Mouse (Mus musculus): Measurements from ENCODE around the gene Zfpm1. TPM values are rescaled to one million over a fixed set of nuclear protein-coding genes. Genes with fewer than 3 reads are reported as not detected.
A peak's percentile ranks its signal among the peaks of the same experiment; 100 is the strongest.
"Not testable (repeated sequence)": the region's sequence is repeated elsewhere in the genome, so short reads cannot be mapped to it uniquely, and the experiment has no call there.

The Zfpm1 gene
- polyA plus RNA-seq, 1 experiment from 2014 or later: 11.7 TPM

GRCm38 (mm10) chr8:122316402-122316801, 34.5 kb downstream of the Zfpm1 start:
- ATAC-seq (ENCODE audit: low read depth): no peak
- 0 out of 2 replicates have a peak overlapping the region, but pooled peaks have one; percentile 8 for H3K4me2 ChIP-seq
- H3K4me3 ChIP-seq (replicated peaks): no peak overlapping the region
- peak overlapping the region; percentile 97 for H3K27ac ChIP-seq
- peak overlapping the region; percentile 99 for H3K9ac ChIP-seq
- no peak for DNase-seq
- peaks cover 100% of the 10 kb centered on the region for H3K4me1 ChIP-seq (replicated peaks)
- no peaks in the 10 kb centered on the region for H3K27me3 ChIP-seq
- WGBS (ENCODE audit: insufficient replicate concordance): 49% methylated on average over 2 of the region's 2 CpGs
- H3K36me3 ChIP-seq: peaks cover 90% of the 10 kb centered on the region
- no peaks in the 10 kb centered on the region for H3K9me3 ChIP-seq (replicated peaks)

DNA sequence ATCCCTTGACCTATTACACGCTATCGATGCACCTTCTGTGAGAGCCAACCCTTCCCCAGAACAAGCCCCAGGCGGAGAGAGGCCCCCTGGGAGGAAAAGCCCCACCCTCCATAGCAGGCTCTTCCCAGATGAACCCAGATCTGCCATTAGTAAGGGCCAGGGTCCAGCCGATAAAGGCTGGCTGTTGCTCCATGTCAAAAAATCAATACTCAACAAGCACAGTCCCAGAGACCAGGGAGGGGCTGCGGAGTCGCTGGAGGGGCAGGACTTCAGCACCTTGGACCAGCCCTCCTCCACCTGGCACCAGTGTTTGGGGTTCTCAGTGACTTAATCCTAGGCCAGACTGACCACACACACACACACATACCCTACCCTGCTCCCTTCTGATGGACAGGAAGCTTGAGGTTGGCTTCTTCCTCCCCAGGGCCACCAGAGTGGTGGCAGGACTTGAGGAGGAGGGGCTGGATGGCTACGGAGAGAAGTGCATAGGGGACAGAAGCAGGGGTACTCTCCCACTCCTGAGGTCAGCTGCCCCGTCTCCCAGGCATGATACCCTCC, 36.1 kb downstream of the Zfpm1 start:
- 0 out of 2 replicates have a peak, but pooled peaks have one; percentile 2 for ATAC-seq (ENCODE audit: low read depth)
- WGBS (ENCODE audit: insufficient replicate concordance): 15% methylated on average over 8 of the region's 8 CpGs
- H3K4me1 ChIP-seq (replicated peaks): peaks cover 100% of the 10 kb centered on the region
- DNase-seq: no peak
- H3K36me3 ChIP-seq: peaks cover 85% of the 10 kb centered on the region
- peak overlapping the region; percentile 99 for H3K9ac ChIP-seq
- peak overlapping the region; percentile 54 for H3K4me2 ChIP-seq
- peak overlapping the region; percentile 2 for H3K4me3 ChIP-seq (replicated peaks)
- peak overlapping the region; percentile 97 for H3K27ac ChIP-seq
- H3K27me3 ChIP-seq: no peaks in the 10 kb centered on the region
- no peaks in the 10 kb centered on the region for H3K9me3 ChIP-seq (replicated peaks)

- Histone ChIP-seq H3K9me3 (replicated peaks) (no peaks in the 10 kb centered on the region), H3K9ac (peak overlapping the region; percentile 99), H3K4me2 (peak overlapping the region; percentile 54), H3K4me3 (replicated peaks) (0 out of 2 replicates have a peak overlapping the region, but pooled peaks have one; percentile 8), H3K4me1 (replicated peaks) (peaks cover 100% of the 10 kb centered on the region), H3K27me3 (no peaks in the 10 kb centered on the region), H3K27ac (peak overlapping the region; percentile 97), H3K36me3 (peaks cover 84% of the 10 kb centered on the region)
- ATAC-seq (ENCODE audit: low read depth): no peak
- peak; percentile 72 for DNase-seq
- WGBS (ENCODE audit: insufficient replicate concordance): 16% methylated on average over 11 of the region's 11 CpGs
Observed at GRCm38 (mm10) chr8:122319045-122319707, 37.2 kb downstream of the Zfpm1 start.

DNA sequence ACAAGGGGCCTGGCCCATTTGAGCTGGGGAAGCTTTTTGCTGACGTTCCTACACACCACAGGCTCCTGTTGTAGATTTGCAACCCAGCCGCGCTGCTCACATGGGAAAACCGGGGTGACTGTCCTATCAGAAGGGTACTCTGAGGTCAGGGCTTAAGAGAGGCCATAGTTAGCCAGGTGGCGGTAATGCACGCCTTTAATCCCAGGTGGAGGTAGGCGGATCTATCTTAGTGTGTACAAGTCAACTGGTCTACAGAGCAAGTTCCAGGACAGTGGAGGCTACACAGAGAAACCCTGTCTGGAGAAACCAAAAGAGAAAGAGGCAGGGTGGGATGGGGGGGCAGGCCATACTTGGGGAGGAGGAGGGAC, 37.8 kb downstream of the Zfpm1 start:
- Histone ChIP-seq H3K27me3 (no peaks in the 10 kb centered on the region), H3K9ac (peak overlapping the region; percentile 99), H3K4me2 (peak overlapping the region; percentile 69), H3K36me3 (peaks cover 84% of the 10 kb centered on the region), H3K4me1 (replicated peaks) (peaks cover 100% of the 10 kb centered on the region), H3K4me3 (replicated peaks) (no peak overlapping the region), H3K9me3 (replicated peaks) (no peaks in the 10 kb centered on the region), H3K27ac (peak overlapping the region; percentile 97)
- DNase-seq: no peak
- WGBS (ENCODE audit: insufficient replicate concordance): 24% methylated on average over 7 of the region's 7 CpGs
- ATAC-seq (ENCODE audit: low read depth): no peak

DNA sequence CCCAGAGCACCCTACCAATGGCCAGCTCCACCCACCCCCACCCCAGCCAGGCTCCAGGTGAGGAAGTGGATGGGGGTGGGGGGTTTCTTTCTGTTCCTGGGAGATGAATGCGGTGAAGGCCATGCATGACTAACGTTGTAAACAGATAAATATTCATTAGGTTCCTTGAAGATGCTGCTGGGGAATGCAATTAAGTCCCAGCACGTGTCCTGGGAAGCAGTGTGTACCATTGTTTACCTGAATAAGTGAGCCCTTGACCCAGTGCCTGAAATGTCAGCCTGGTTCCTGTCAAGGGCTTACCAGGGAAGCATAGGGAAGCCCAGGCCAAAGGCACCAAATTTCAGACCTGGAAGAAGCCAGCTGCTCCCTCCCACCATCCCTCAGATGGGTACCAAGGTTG, 38.6 kb downstream of the Zfpm1 start:
- ATAC-seq (ENCODE audit: low read depth) (no peak), DNase-seq (no peak)
- WGBS (ENCODE audit: insufficient replicate concordance): 27% methylated on average over 3 of the region's 3 CpGs
- H3K27me3 ChIP-seq: no peaks in the 10 kb centered on the region
- peak overlapping the region; percentile 69 for H3K4me2 ChIP-seq
- 0 out of 2 replicates have a peak overlapping the region, but pooled peaks have one; percentile 39 for H3K4me3 ChIP-seq (replicated peaks)
- H3K4me1 ChIP-seq (replicated peaks): peaks cover 100% of the 10 kb centered on the region
- peaks cover 84% of the 10 kb centered on the region for H3K36me3 ChIP-seq
- H3K9me3 ChIP-seq (replicated peaks): no peaks in the 10 kb centered on the region
- peak overlapping the region; percentile 99 for H3K9ac ChIP-seq
- peak overlapping the region; percentile 97 for H3K27ac ChIP-seq

DNA sequence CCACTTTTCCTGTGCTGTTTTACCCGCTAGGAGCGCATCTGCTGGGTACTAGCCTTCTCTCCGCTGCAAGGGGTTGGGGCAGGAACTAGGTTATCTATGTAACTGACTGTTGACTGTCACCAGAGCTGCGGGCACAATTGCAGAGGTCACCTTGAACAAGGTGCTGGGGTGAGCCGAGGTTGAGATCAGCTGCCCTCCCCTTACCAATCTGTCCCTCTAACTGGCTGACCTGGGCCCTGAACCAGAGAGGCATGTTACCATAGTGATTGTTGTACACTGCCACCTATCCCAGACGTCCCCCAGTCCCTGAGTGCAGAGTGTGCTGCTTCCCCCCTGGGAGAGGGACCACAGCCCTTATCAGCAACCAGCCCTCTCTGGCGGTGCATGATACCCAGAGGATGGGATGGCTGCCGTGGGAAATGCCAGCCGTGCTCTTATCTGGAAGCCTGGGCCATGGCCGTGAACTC, 39.5 kb downstream of the Zfpm1 start:
- no peaks in the 10 kb centered on the region for H3K9me3 ChIP-seq (replicated peaks)
- H3K9ac ChIP-seq: peak overlapping the region; percentile 99
- 12% methylated on average over 10 of the region's 10 CpGs for WGBS (ENCODE audit: insufficient replicate concordance)
- H3K36me3 ChIP-seq: peaks cover 84% of the 10 kb centered on the region
- no peaks in the 10 kb centered on the region for H3K27me3 ChIP-seq
- peak overlapping the region; percentile 97 for H3K27ac ChIP-seq
- peaks cover 100% of the 10 kb centered on the region for H3K4me1 ChIP-seq (replicated peaks)
- ATAC-seq (ENCODE audit: low read depth) (peak; percentile 88), DNase-seq (peak; percentile 97)
- peak overlapping the region; percentile 69 for H3K4me2 ChIP-seq
- H3K4me3 ChIP-seq (replicated peaks): peak overlapping the region; percentile 39

- Histone ChIP-seq H3K36me3 (peaks cover 84% of the 10 kb centered on the region), H3K9me3 (replicated peaks) (no peaks in the 10 kb centered on the region), H3K4me3 (replicated peaks) (peak overlapping the region; percentile 39), H3K27me3 (no peaks in the 10 kb centered on the region), H3K4me1 (replicated peaks) (peaks cover 100% of the 10 kb centered on the region), H3K4me2 (peak overlapping the region; percentile 69), H3K27ac (peak overlapping the region; percentile 97), H3K9ac (peak overlapping the region; percentile 99)
- no peak for DNase-seq
- 31% methylated on average over 7 of the region's 7 CpGs for WGBS (ENCODE audit: insufficient replicate concordance)
- ATAC-seq (ENCODE audit: low read depth): no peak
Observed at GRCm38 (mm10) chr8:122322126-122322525, 40.2 kb downstream of the Zfpm1 start.

DNA sequence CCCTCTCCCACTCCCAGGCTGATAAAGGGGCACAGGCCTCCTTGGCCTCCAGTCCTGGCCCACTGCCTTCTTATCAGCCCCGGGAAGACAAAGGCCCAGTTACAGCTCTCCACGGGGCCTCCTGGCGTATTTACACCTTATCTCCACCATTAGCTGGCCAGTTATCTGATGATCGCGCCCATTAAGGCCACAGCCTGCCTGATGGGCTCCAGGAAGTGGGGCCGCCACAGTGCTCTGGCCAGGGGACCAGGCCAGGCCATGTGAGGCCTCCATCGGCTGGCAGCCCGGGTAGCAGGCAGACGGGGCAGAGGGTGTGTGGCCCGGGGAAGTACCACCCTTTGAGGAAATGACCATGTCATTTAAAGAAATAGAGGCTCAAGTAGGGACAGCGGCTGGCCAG, 40.9 kb downstream of the Zfpm1 start:
- peaks cover 84% of the 10 kb centered on the region for H3K36me3 ChIP-seq

DNA sequence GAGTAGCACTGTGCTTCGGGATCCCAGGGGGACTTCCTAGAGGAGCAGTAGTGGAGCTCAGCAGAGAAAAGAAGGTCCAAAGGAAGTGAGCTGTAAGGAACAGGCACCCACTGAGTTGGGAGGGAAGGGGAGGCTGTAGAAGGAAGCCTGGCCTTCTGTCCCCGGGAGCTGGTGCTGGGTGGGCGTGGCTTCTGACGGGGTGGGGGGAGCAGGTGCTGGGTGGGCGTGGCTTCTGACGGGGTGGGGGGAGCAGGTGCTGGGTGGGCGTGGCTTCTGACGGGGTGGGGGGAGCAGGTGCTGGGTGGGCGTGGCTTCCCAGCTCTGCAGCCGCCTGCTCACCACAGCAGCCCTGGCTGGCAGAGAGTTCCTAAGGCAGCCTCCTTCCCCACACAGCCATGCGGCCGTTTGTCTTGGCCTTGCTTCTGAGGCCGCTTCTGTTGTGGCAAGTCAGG, 42.0 kb downstream of the Zfpm1 start:
- H3K4me1 ChIP-seq (replicated peaks): peaks cover 100% of the 10 kb centered on the region
- peak overlapping the region; percentile 97 for H3K27ac ChIP-seq
- not testable (repeated sequence) for H3K27me3 ChIP-seq; H3K9me3 ChIP-seq (replicated peaks); ATAC-seq (ENCODE audit: low read depth)
- H3K4me3 ChIP-seq (replicated peaks): peak overlapping the region; percentile 39
- peak overlapping the region; percentile 69 for H3K4me2 ChIP-seq
- peaks cover 88% of the 10 kb centered on the region for H3K36me3 ChIP-seq
- WGBS (ENCODE audit: insufficient replicate concordance): 4% methylated on average over 9 of the region's 13 CpGs
- DNase-seq: peak; percentile 68
- peak overlapping the region; percentile 99 for H3K9ac ChIP-seq

More for the DNA sequence above, 40.9 kb downstream of the Zfpm1 start:
- WGBS (ENCODE audit: insufficient replicate concordance): 11% methylated on average over 11 of the region's 11 CpGs
- H3K27me3 ChIP-seq: no peaks in the 10 kb centered on the region
- peak overlapping the region; percentile 69 for H3K4me2 ChIP-seq
- DNase-seq (peak; percentile 70), ATAC-seq (ENCODE audit: low read depth) (peak; percentile 37)
- H3K27ac ChIP-seq: peak overlapping the region; percentile 97
- H3K4me3 ChIP-seq (replicated peaks): peak overlapping the region; percentile 39
- H3K9ac ChIP-seq: peak overlapping the region; percentile 99
- peaks cover 100% of the 10 kb centered on the region for H3K4me1 ChIP-seq (replicated peaks)
- H3K9me3 ChIP-seq (replicated peaks): no peaks in the 10 kb centered on the region

DNA sequence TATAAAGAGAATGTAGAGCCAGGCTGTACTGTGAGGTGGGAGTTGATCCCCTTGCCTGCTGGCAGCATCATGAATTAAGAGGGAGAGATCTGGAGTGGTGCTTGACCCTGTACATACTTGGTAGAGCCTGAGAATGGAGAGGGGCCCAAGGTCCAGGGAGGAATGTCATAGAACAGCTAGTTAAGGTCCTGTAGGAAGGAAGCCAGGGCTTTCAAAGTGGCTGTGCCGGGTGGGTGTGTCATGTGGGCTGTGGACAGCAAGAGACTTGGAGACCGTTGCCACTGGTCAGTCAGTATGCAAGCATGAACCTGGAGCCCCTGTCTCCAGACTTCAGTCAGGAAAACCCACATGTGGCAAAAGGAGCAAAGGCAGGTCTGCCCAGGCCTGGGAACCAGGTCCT, 43.3 kb downstream of the Zfpm1 start:
- H3K9me3 ChIP-seq (replicated peaks): no peaks in the 10 kb centered on the region
- H3K4me1 ChIP-seq (replicated peaks): peaks cover 100% of the 10 kb centered on the region
- H3K27ac ChIP-seq: peak overlapping the region; percentile 97
- peak overlapping the region; percentile 69 for H3K4me2 ChIP-seq
- ATAC-seq (ENCODE audit: low read depth) (no peak), DNase-seq (no peak)
- H3K27me3 ChIP-seq: no peaks in the 10 kb centered on the region
- no peak overlapping the region; the same call in 1 of the 2 replicates for H3K4me3 ChIP-seq (replicated peaks)
- WGBS (ENCODE audit: insufficient replicate concordance): 61% methylated on average over 2 of the region's 2 CpGs
- H3K36me3 ChIP-seq: peaks cover 91% of the 10 kb centered on the region
- peak overlapping the region; percentile 75 for H3K9ac ChIP-seq

DNA sequence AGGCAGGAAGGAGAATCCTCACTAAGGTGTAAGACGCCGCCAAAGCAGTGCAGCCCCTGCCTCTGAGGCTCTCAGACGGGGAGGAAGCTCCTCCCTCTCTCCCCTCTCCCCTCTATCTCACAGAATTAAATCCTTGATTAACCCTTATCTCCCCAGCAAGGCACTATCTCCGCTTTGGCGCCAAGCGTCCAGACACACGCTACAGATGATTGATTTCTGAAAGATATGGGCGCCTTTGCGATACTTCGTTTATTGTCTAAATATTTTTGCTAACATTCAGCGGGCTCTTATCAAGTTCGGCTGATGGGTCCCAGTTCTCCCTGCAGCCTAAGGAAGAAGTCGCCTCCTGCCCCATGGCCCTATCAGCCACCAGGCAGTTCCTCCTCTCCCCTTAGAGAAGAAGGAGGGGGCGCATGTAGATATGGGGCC, 44.2 kb downstream of the Zfpm1 start:
- peaks cover 100% of the 10 kb centered on the region for H3K4me1 ChIP-seq (replicated peaks)
- peak overlapping the region; percentile 19 for H3K4me3 ChIP-seq (replicated peaks)
- no peaks in the 10 kb centered on the region for H3K9me3 ChIP-seq (replicated peaks)
- 12% methylated on average over 14 of the region's 14 CpGs for WGBS (ENCODE audit: insufficient replicate concordance)
- ATAC-seq (ENCODE audit: low read depth) (no peak), DNase-seq (no peak)
- H3K4me2 ChIP-seq: peak overlapping the region; percentile 69
- peak overlapping the region; percentile 75 for H3K9ac ChIP-seq
- peak overlapping the region; percentile 97 for H3K27ac ChIP-seq
- peaks cover 91% of the 10 kb centered on the region for H3K36me3 ChIP-seq
- H3K27me3 ChIP-seq: no peaks in the 10 kb centered on the region

Data from liver, embryonic 13.5 days (tissue).